Mouse (Mus musculus): ENCODE data around the gene Ugt2b36.
"Not testable (repeated sequence)": the region's sequence is repeated elsewhere in the genome, so short reads cannot be mapped to it uniquely, and the experiment has no call there.

Gene Ugt2b36

DNA sequence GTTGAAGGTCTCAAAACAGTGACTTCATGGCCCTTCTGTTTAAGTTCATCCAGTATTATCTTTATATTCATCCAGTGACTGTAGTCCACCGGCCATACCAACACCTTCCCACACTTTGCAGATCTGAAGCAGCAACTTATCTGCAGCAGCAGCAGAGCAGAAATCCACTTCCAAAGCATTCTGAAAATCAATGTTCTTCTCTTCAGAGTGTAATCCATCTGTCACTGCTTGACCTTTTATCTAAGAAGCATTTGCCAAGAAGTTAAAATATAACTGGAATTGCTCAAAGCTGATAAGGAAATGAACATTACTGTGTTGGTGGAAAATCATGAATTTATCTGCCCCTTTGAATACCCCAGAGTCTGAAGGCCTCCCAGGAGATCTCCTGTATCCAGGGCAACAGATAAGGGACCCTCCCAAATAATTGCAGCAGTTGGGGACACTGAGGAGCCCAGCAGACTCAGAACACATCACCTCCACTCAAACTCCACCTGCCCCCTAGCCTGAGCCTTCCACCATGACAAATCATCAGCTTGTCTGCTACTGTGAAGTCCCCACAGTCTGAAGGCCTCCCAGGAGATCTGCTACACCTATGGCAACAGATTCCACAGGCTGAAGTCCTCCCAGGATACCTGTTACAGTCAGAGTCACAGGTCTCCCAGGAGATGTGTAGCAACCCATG is at the start of gene Ugt2b36:
Gene Ugt2b36 (minus strand): TSS at position 210 of the 682 bp plus-strand sequence.
- no peak for DNase-seq

DNA sequence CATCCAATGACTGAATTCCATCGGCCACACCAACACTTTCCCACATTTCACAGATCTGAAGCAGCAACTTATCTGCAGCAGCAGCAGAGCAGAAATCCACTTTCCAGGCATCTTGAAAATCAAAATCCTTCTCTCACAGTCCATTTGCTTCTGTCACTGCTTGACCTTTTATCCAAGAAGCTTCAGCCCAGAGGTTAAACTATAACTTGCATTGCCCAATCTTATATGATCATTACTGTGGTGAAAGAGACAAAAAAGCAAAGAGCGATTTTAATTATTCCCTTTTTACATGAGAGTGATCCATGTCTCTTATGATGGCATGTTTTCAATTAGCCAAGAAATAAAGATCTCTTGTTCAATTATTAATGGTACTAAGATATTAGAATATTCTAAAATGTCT is 47.8 kb upstream of the Ugt2b36 start, which contains the start of gene Ugt2b5:
Gene Ugt2b5 (minus strand): TSS at position 123 of the 400 bp plus-strand sequence.
- DNase-seq, result not testable (repeated sequence)

DNA sequence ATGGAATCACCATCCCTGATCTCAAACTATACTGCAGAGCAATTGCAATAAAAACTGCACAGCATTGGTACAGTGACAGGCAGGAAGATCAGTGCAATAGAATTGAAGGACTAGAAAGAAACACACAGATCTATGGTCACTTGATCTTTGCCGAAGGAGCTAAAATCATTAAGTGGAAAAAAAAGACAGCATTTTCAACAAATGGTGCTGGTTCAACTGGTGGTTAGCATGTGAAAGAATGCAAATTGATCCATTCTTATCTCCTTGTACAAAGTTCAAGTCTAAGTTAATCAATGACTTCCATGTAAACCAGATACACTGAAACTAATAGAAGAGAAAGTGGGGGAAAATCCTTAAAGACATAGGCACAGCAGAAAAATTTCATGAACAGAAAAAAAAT is 11.3 kb upstream of the Ugt2b36 start:
- DNase-seq, result not testable (repeated sequence)

DNA sequence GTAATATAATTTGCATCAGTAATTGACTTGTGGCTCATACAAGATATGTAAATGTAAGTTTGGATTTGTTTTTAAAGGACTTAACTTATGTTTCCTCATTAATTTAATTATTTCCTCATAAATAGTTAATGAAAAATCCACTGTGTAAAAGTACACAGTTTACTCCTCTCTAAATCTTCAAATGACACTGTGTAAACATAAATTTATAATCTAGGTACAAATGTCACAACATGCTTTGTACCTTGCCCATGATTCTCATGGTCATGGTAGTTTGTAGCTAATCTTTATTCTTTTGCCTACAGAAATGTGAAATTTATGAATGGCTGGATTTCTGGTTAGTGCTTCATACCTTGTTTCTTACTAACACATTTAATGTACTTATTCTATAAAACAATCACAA is 1.2 kb downstream of the Ugt2b36 start:
- no peak for DNase-seq

DNA sequence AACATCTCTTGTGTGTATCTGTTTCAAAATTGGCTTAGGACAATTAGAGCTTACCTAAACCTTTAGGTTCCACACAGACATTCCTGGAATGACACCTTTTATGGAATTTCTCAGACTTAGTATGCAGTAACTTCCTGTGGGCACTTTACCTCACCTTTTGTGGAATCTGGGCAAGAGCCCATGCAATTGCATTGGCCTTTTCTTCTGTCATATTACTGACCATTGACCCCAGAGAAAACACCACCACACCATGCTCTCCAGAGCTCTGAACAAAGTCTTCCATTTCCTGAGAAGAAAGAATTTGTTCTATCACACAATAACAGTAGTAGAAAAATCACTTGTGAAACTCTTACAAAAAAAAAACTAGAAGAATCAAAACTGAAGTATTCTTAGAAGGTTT is 3.1 kb downstream of the Ugt2b36 start:
- DNase-seq, result no peak

DNA sequence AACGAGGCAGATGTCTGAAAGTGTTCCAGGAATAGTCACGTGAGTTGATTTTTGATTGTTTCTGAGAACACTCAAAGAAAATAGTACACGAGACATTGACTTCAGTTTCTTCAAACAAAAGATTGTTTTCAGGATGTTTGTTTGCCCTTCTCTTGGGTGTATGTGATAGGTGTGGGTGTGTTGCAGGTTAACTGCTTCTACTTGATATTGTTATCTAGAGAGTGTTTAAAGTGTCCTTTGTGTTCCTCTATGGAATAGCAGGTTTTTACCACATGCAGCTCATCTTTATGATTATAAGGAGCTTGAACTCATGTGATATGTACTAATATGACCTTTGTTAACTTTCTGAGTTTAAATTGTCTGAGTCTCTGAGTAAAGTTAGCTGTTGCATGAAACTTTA is 6.1 kb downstream of the Ugt2b36 start:
- no peak for DNase-seq

DNA sequence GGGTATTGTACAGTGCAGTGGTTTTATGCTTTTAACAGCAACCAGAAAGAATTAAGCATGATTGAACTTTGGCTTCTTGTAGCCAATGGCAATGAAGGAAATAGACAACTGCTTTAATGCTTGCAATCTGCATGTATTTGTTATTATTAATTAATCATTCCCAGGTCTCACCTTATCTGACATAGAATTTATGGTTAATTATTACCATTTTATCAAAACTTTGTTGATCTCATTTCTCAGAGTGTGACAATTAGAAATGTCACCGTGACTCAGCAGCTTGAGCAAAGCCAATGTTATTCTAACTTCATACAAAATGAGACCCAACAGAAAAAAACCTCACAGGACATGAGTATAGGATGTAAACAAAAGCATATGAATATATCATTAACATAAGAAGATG is 61.7 kb downstream of the Ugt2b36 start:
- no peak for DNase-seq

DNA sequence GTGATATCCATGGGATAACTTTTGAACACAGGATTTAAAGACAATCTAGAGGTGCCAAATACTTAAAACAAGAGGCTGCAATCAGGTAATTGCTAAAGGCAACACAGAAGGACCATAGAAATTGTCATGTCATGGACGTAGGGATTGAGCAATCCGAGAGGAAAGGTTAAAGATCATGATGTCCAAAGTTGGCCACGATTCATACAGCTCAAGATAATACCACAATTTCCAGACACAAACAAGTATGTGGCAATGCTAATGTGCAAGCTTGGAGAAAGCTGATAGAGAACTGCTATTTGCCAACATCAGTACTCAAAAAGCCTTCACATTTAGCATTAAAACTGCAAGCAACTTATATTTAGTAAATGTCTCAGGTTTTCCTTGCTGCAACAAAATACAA is 65.0 kb downstream of the Ugt2b36 start:
- no peak for DNase-seq
